Mouse (Mus musculus) megakaryocyte, embryonic 14.5 days (primary cell): ENCODE measurements around the gene Atp6v1g1. TPM values are rescaled to one million over a fixed set of nuclear protein-coding genes. Genes with fewer than 3 reads are reported as not detected.

ENCODE experiments used
- H3K27me3 ChIP-seq: replicated peaks from 2 replicates; pipeline ENCODE3; 2012; ENCODE audit warnings: inconsistent platforms
- H3K36me3 ChIP-seq: replicated peaks from 2 replicates; pipeline ENCODE3; 2012; ENCODE audit warnings: low read length, inconsistent platforms, mixed read lengths
- H3K4me1 ChIP-seq: 2 replicates; pipeline ENCODE4 v1.6.1; 2012; ENCODE audit warnings: inconsistent platforms
- H3K4me3 ChIP-seq: replicated peaks from 2 replicates; pipeline ENCODE3; 2012; ENCODE audit warnings: moderate library complexity, mild to moderate bottlenecking, inconsistent platforms
- H3K9me3 ChIP-seq: 2 replicates; pipeline ENCODE4 v1.6.1; 2012; ENCODE audit warnings: inconsistent platforms
- FLI1 ChIP-seq: IDR thresholded peaks from 2 replicates; pipeline ENCODE4 v1.6.1; 2012; ENCODE audit warnings: low read length, inconsistent platforms, mixed read lengths
- GATA1 ChIP-seq: IDR thresholded peaks from 3 replicates; pipeline ENCODE4 v1.6.1; 2012; ENCODE audit warnings: mixed read lengths, low read length, inconsistent platforms, borderline replicate concordance
- polyA plus RNA-seq: library from polyadenylated mRNA; stranded (reverse); fragments of >175 nt; gene quantifications from 2 replicates; pipeline ENCODE4 v1.2.3, GENCODE M21; 2012; ENCODE audit warnings: low replicate concordance; ENCODE audit not compliant: insufficient read depth

The Atp6v1g1 gene
- polyA plus RNA-seq, 1 experiment, result 191 TPM

- Histone ChIP-seq H3K36me3 (no peaks in the 10 kb centered on the region), H3K4me1 (no peaks in the 10 kb centered on the region), H3K9me3 (peaks cover 32% of the 10 kb centered on the region), H3K4me3 (no peak overlapping the region), H3K27me3 (peaks cover 11% of the 10 kb centered on the region)
- TF ChIP-seq GATA1 (no peak), FLI1 (no peak)
Observed at GRCm38 (mm10) chr4:63595259-63595658, 50.7 kb downstream of the Atp6v1g1 start.

- TF ChIP-seq GATA1 (no peak), FLI1 (no peak)
- Histone ChIP-seq H3K4me1 (no peaks in the 10 kb centered on the region), H3K9me3 (peaks cover 32% of the 10 kb centered on the region), H3K4me3 (no peak overlapping the region), H3K36me3 (no peaks in the 10 kb centered on the region), H3K27me3 (peaks cover 11% of the 10 kb centered on the region)
Observed at GRCm38 (mm10) chr4:63596010-63596409, 51.4 kb downstream of the Atp6v1g1 start.

Other genes with a start within 250 kb of the Atp6v1g1 start
- gene Orm1, start 200.2 kb upstream of the Atp6v1g1 start, polyA plus RNA-seq, result not detected in 2 replicates
- gene Orm3, start 188.6 kb upstream of the Atp6v1g1 start, polyA plus RNA-seq, result not detected in 2 replicates
- not detected in 2 replicates for gene Orm2, start 182.3 kb upstream of the Atp6v1g1 start, polyA plus RNA-seq
- gene Akna, start 141.4 kb upstream of the Atp6v1g1 start, polyA plus RNA-seq, result 2.5 and 12.0 TPM in 2 replicates
- gene Whrn, start 48.8 kb upstream of the Atp6v1g1 start, polyA plus RNA-seq, result 0.30 TPM in 1 of 2 replicates, not detected in the other
- 0.66 TPM in 1 of 2 replicates, not detected in the other for gene Tmem268, start 14.0 kb downstream of the Atp6v1g1 start, polyA plus RNA-seq
- gene Gm11213, start 60.5 kb downstream of the Atp6v1g1 start, polyA plus RNA-seq, result not detected in 2 replicates
- not detected in 2 replicates for gene Tex48, start 77.7 kb downstream of the Atp6v1g1 start, polyA plus RNA-seq
- not detected in 2 replicates for gene Gm11214, start 118.6 kb downstream of the Atp6v1g1 start, polyA plus RNA-seq
- not detected in 2 replicates for gene Tnfsf15, start 200.3 kb downstream of the Atp6v1g1 start, polyA plus RNA-seq